Mouse (Mus musculus) stomach, embryonic 15.5 days (tissue): ENCODE measurements around the gene Dmc1. TPM values are rescaled to one million over a fixed set of nuclear protein-coding genes. Genes with fewer than 3 reads are reported as not detected.

Experiments
- ATAC-seq: fragments of 200-750 bp; cut with Nextera tagmentation; 2 replicates; pipeline ENCODE4 v1.8.0; 2017; ENCODE audit warnings: low read depth, moderate number of reproducible peaks, moderate TSS enrichment; ENCODE audit not compliant: insufficient read depth, low FRiP score
- H3K27ac ChIP-seq: fragments of 300-500 bp; sonication (generic); 2 replicates; pipeline ENCODE4 v1.5.1; 2015; ENCODE audit warnings: mild to moderate bottlenecking, inconsistent platforms
- H3K27me3 ChIP-seq: fragments of 300-500 bp; sonication (generic); replicated peaks from 2 replicates; pipeline ENCODE4 v1.6.1; 2015; ENCODE audit warnings: inconsistent platforms
- H3K36me3 ChIP-seq: fragments of 300-500 bp; sonication (generic); 2 replicates; pipeline ENCODE4 v1.6.1; 2015; ENCODE audit warnings: inconsistent platforms
- H3K4me1 ChIP-seq: fragments of 300-500 bp; sonication (generic); 2 replicates; pipeline ENCODE4 v1.6.1; 2015; ENCODE audit warnings: inconsistent platforms
- H3K4me2 ChIP-seq: fragments of 300-500 bp; sonication (generic); 2 replicates; pipeline ENCODE4 v1.6.1; 2015; ENCODE audit warnings: mild to moderate bottlenecking, inconsistent platforms
- H3K4me3 ChIP-seq: fragments of 300-500 bp; sonication (generic); replicated peaks from 2 replicates; pipeline ENCODE4 v1.5.1; 2015; ENCODE audit warnings: inconsistent platforms
- H3K9ac ChIP-seq: fragments of 300-500 bp; sonication (generic); 2 replicates; pipeline ENCODE4 v1.6.1; 2015; ENCODE audit warnings: inconsistent platforms
- H3K9me3 ChIP-seq: fragments of 300-500 bp; sonication (generic); 2 replicates; pipeline ENCODE4 v1.6.1; 2016; ENCODE audit warnings: inconsistent platforms
- WGBS: fragments of 180-500 bp; shearing (Covaris S2); methylation state at CpG from one replicate; pipeline ENCODE4 v1.1.7; 2015; 5-methylcytosine and 5-hydroxymethylcytosine counted together
- polyA plus RNA-seq: library from polyadenylated mRNA; unstranded; fragments of >200 nt; fragmentation: Nextera tagmentation; extraction: Ambion mirVana; gene quantifications from 2 replicates; pipeline ENCODE4 v1.2.1, GENCODE M21; 2015

Gene Dmc1
- polyA plus RNA-seq, 1 experiment from 2014 or later = 2.8 TPM

GRCm38 (mm10) chr15:79609226-79609625, 4.3 kb upstream of the Dmc1 start:
- no peak for ATAC-seq
- 92% methylated on average over 2 of the region's 2 CpGs for WGBS

GRCm38 (mm10) chr15:79608214-79608613, 3.3 kb upstream of the Dmc1 start:
- ATAC-seq = no peak

More at GRCm38 (mm10) chr15:79609226-79609625, 4.3 kb upstream of the Dmc1 start:
- no peaks in the 10 kb centered on the region for H3K27me3 ChIP-seq
- no peaks in the 10 kb centered on the region for H3K36me3 ChIP-seq
- H3K4me1 ChIP-seq = peaks cover 7% of the 10 kb centered on the region; the same call in 1 of the 2 replicates
- no peaks in the 10 kb centered on the region for H3K9me3 ChIP-seq
- no peak overlapping the region for H3K9ac ChIP-seq
- H3K4me2 ChIP-seq = no peak overlapping the region
- H3K27ac ChIP-seq = no peak overlapping the region
- no peak overlapping the region for H3K4me3 ChIP-seq

GRCm38 (mm10) chr15:79607757-79608156, 2.8 kb upstream of the Dmc1 start:
- H3K4me3 ChIP-seq = no peak overlapping the region
- no peak overlapping the region for H3K9ac ChIP-seq
- no peak overlapping the region for H3K4me2 ChIP-seq
- H3K36me3 ChIP-seq = no peaks in the 10 kb centered on the region
- H3K27ac ChIP-seq = no peak overlapping the region
- H3K4me1 ChIP-seq = peaks cover 7% of the 10 kb centered on the region; the same call in 1 of the 2 replicates
- 53% methylated on average over 2 of the region's 2 CpGs for WGBS
- no peaks in the 10 kb centered on the region for H3K27me3 ChIP-seq
- ATAC-seq = no peak
- H3K9me3 ChIP-seq = no peaks in the 10 kb centered on the region

More at GRCm38 (mm10) chr15:79608214-79608613, 3.3 kb upstream of the Dmc1 start:
- no peaks in the 10 kb centered on the region for H3K36me3 ChIP-seq
- H3K27me3 ChIP-seq = no peaks in the 10 kb centered on the region
- no peaks in the 10 kb centered on the region for H3K9me3 ChIP-seq
- WGBS = 73% methylated on average over 7 of the region's 7 CpGs
- H3K9ac ChIP-seq = no peak overlapping the region
- H3K27ac ChIP-seq = no peak overlapping the region
- H3K4me3 ChIP-seq = no peak overlapping the region
- peaks cover 7% of the 10 kb centered on the region; the same call in 1 of the 2 replicates for H3K4me1 ChIP-seq
- H3K4me2 ChIP-seq = no peak overlapping the region

GRCm38 (mm10) chr15:79606161-79606560, 1.3 kb upstream of the Dmc1 start:
- WGBS = 83% methylated on average over 12 of the region's 12 CpGs
- ATAC-seq = no peak

GRCm38 (mm10) chr15:79600176-79600575, 4.7 kb downstream of the Dmc1 start:
- WGBS = 85% methylated on average over 2 of the region's 2 CpGs
- Histone ChIP-seq H3K9ac (no peak overlapping the region), H3K4me3 (no peak overlapping the region), H3K27ac (no peak overlapping the region), H3K27me3 (no peaks in the 10 kb centered on the region), H3K4me1 (peaks cover 7% of the 10 kb centered on the region; the same call in 1 of the 2 replicates), H3K9me3 (no peaks in the 10 kb centered on the region), H3K36me3 (no peaks in the 10 kb centered on the region), H3K4me2 (no peak overlapping the region)
- no peak for ATAC-seq

More at GRCm38 (mm10) chr15:79606161-79606560, 1.3 kb upstream of the Dmc1 start:
- H3K27ac ChIP-seq = no peak overlapping the region
- no peak overlapping the region for H3K4me2 ChIP-seq
- H3K9me3 ChIP-seq = no peaks in the 10 kb centered on the region
- H3K9ac ChIP-seq = no peak overlapping the region
- no peaks in the 10 kb centered on the region for H3K27me3 ChIP-seq
- H3K36me3 ChIP-seq = no peaks in the 10 kb centered on the region
- H3K4me3 ChIP-seq = no peak overlapping the region
- H3K4me1 ChIP-seq = peaks cover 7% of the 10 kb centered on the region; the same call in 1 of the 2 replicates

- Histone ChIP-seq H3K36me3 (no peaks in the 10 kb centered on the region), H3K4me1 (no peaks in the 10 kb centered on the region), H3K4me3 (no peak overlapping the region), H3K4me2 (no peak overlapping the region), H3K27ac (no peak overlapping the region), H3K9me3 (no peaks in the 10 kb centered on the region), H3K27me3 (no peaks in the 10 kb centered on the region), H3K9ac (no peak overlapping the region)
- WGBS = 84% methylated on average over 1 of the region's 1 CpGs
- no peak for ATAC-seq
Measured at GRCm38 (mm10) chr15:79598715-79599114, 6.2 kb downstream of the Dmc1 start.

DNA sequence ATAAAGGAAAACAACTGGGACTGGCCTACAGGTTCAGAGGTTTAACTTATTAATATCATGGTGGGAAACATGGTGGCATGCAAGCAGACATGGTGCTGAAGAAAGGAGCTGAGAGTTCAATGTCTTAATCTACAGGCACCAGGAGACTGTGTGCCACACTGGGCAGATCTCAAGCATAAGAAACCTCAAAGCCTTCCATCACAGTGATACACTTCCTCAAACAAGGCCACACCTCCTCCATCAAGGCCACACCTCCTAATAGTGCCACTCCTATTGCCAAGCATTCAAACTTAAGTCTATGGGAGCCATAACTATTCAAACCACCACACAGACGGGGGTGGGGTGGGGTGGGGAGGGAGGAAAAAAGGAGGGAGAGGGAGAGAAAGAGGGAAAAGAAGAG, 23.3 kb downstream of the Dmc1 start:
- WGBS = 67% methylated on average over 1 of the region's 1 CpGs

GRCm38 (mm10) chr15:79577671-79578426, 27.1 kb downstream of the Dmc1 start:
- Histone ChIP-seq H3K9ac (no peak overlapping the region), H3K4me2 (no peak overlapping the region), H3K27me3 (no peaks in the 10 kb centered on the region), H3K27ac (no peak overlapping the region), H3K9me3 (no peaks in the 10 kb centered on the region), H3K36me3 (no peaks in the 10 kb centered on the region), H3K4me3 (no peak overlapping the region), H3K4me1 (no peaks in the 10 kb centered on the region)
- ATAC-seq = no peak
- 59% methylated on average over 6 of the region's 6 CpGs for WGBS

More for the DNA sequence above, 23.3 kb downstream of the Dmc1 start:
- Histone ChIP-seq H3K9me3 (no peaks in the 10 kb centered on the region), H3K9ac (no peak overlapping the region), H3K27ac (no peak overlapping the region), H3K4me2 (no peak overlapping the region), H3K4me1 (no peaks in the 10 kb centered on the region), H3K36me3 (no peaks in the 10 kb centered on the region), H3K27me3 (no peaks in the 10 kb centered on the region), H3K4me3 (no peak overlapping the region)
- ATAC-seq = no peak

- no peaks in the 10 kb centered on the region for H3K9me3 ChIP-seq
- ATAC-seq = no peak
- H3K4me2 ChIP-seq = no peak overlapping the region
- no peaks in the 10 kb centered on the region for H3K36me3 ChIP-seq
- H3K4me3 ChIP-seq = no peak overlapping the region
- H3K4me1 ChIP-seq = no peaks in the 10 kb centered on the region
- WGBS = 89% methylated on average over 2 of the region's 2 CpGs
- no peak overlapping the region for H3K27ac ChIP-seq
- no peak overlapping the region for H3K9ac ChIP-seq
- H3K27me3 ChIP-seq = no peaks in the 10 kb centered on the region
Measured at GRCm38 (mm10) chr15:79576947-79577346, 28.0 kb downstream of the Dmc1 start.

DNA sequence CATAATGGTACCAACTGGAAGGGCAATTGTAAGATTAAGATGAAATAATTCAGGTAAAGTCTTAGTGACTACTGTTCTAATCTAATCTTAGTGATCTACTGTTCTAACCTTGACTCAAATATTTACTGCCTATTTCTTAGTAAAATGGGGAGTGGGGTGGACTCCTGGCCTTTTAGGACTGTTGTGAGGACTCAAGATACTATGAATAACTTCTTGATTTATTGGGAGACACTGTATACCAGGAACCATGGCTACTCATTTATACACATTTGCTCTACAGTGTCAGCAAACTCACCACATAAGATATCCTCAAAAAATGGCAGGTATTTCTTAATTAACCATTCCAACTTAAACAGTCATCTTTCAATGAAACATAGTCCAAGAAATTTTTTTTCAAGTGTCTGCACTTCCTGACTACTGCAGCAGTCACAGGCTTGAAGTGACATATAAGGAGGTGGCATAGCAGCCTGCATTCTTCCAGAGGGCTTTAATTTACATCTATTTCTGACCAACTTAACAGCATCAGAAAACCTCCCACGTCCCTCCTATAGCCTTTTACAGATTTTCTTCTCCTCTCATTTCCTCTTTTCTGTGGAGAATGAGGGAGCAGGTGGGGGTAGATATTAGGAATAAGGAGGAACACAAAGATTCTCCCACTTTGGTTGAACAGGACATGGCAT, 29.2 kb downstream of the Dmc1 start:
- 68% methylated on average over 1 of the region's 1 CpGs for WGBS
- no peak overlapping the region for H3K4me3 ChIP-seq
- H3K9me3 ChIP-seq = no peaks in the 10 kb centered on the region
- H3K4me1 ChIP-seq = no peaks in the 10 kb centered on the region
- no peak for ATAC-seq
- H3K9ac ChIP-seq = no peak overlapping the region
- no peaks in the 10 kb centered on the region for H3K27me3 ChIP-seq
- no peaks in the 10 kb centered on the region for H3K36me3 ChIP-seq
- no peak overlapping the region for H3K4me2 ChIP-seq
- H3K27ac ChIP-seq = no peak overlapping the region

- no peak for ATAC-seq
- peak overlapping the region; percentile 16; the same call in 1 of the 2 replicates for H3K27ac ChIP-seq
- H3K4me1 ChIP-seq = no peaks in the 10 kb centered on the region
- H3K9ac ChIP-seq = no peak overlapping the region
- H3K4me3 ChIP-seq = no peak overlapping the region
- WGBS = 61% methylated on average over 9 of the region's 9 CpGs
- no peak overlapping the region for H3K4me2 ChIP-seq
- H3K27me3 ChIP-seq = no peaks in the 10 kb centered on the region
- H3K9me3 ChIP-seq = no peaks in the 10 kb centered on the region
- H3K36me3 ChIP-seq = no peaks in the 10 kb centered on the region
Measured at GRCm38 (mm10) chr15:79562417-79562816, 42.5 kb downstream of the Dmc1 start.

- 40% methylated on average over 3 of the region's 3 CpGs for WGBS
- Histone ChIP-seq H3K9ac (no peak overlapping the region), H3K27ac (no peak overlapping the region), H3K9me3 (no peaks in the 10 kb centered on the region), H3K27me3 (no peaks in the 10 kb centered on the region), H3K4me3 (no peak overlapping the region), H3K36me3 (no peaks in the 10 kb centered on the region), H3K4me2 (no peak overlapping the region), H3K4me1 (no peaks in the 10 kb centered on the region)
- no peak for ATAC-seq
Measured at GRCm38 (mm10) chr15:79559649-79560048, 45.3 kb downstream of the Dmc1 start.
